Mouse (Mus musculus): ENCODE measurements around the gene Coa7.

- no peak for TF ChIP-seq POLR2A (IDR thresholded peaks at IDR 0.05; ENCODE audit: extremely low read depth, insufficient read depth, low read length)
- no peak for TF ChIP-seq CTCF (IDR thresholded peaks at IDR 0.05; ENCODE audit: extremely low read depth, insufficient read depth, low read length)
Measured at GRCm38 (mm10) chr4:108364111-108364476, 36.2 kb downstream of the Coa7 start.

Measured in cortical plate, adult 2 months (tissue).